Comparison of ENCODE assay signal across 16 mouse cellular contexts in genomic region chr7:132875391-132876086, GRCm38 (mm10).
"Had no signal": no experiment of that assay in that cellular context is flagged by ENCODE, and none has a peak within 500 bp of the region (broad histone marks: within the 10 kb centered on the region; RNA-seq: fewer than 3 reads in every experiment).

No protein-coding gene starts in this region.

- ATAC-seq: intestine, embryonic 16.5 days; liver, postnatal 0 days; midbrain, embryonic 15.5 days had no signal

- H3K9ac ChIP-seq: liver, embryonic 13.5 days; liver, postnatal 0 days; lung, embryonic 15.5 days; midbrain, embryonic 15.5 days; neural tube, embryonic 12.5 days had no signal

- H3K4me2 ChIP-seq: liver, embryonic 13.5 days; lung, embryonic 15.5 days; midbrain, embryonic 11.5 days; midbrain, embryonic 15.5 days; neural tube, embryonic 12.5 days had no signal

- DNase-seq: layer of hippocampus, adult 9-11 months; liver, embryonic 13.5 days; liver, postnatal 0 days; lung, postnatal 14 days; retina, postnatal 1 day; right cerebral cortex, postnatal 4 days; spleen, adult 18-20 months; thymus, postnatal 36 days had no signal

- H3K4me1 ChIP-seq: limb, embryonic 10.5 days; liver, embryonic 13.5 days; lung, embryonic 15.5 days; midbrain, embryonic 15.5 days; neural tube, embryonic 12.5 days had no signal

- H3K27me3 ChIP-seq: liver, embryonic 13.5 days; lung, embryonic 15.5 days; megakaryocyte, embryonic 14.5 days; midbrain, embryonic 15.5 days; neural tube, embryonic 12.5 days had no signal

- H3K4me3 ChIP-seq: limb, embryonic 10.5 days; liver, embryonic 13.5 days; lung, embryonic 15.5 days; megakaryocyte, embryonic 14.5 days; midbrain, embryonic 15.5 days; neural tube, embryonic 12.5 days had no signal

- H3K9me3 ChIP-seq: limb, embryonic 10.5 days; liver, embryonic 13.5 days; lung, embryonic 15.5 days; megakaryocyte, embryonic 14.5 days; midbrain, embryonic 15.5 days; neural tube, embryonic 12.5 days had no signal

- H3K27ac ChIP-seq: limb, embryonic 10.5 days; liver, embryonic 13.5 days; lung, embryonic 15.5 days; macrophage; midbrain, embryonic 15.5 days; neural tube, embryonic 12.5 days had no signal
